Mouse (Mus musculus) liver, embryonic 11.5 days (tissue): ENCODE measurements around the gene Klri1. TPM values are rescaled to one million over a fixed set of nuclear protein-coding genes. Genes with fewer than 3 reads are reported as not detected.
"Not testable (repeated sequence)": the region's sequence is repeated elsewhere in the genome, so short reads cannot be mapped to it uniquely, and the experiment has no call there.

Source experiments
- ATAC-seq: fragments of 200-750 bp; cut with Nextera tagmentation; replicated peaks from 2 replicates; pipeline ENCODE4 v1.8.0; 2017; ENCODE audit warnings: moderate number of reproducible peaks, mild to moderate bottlenecking, moderate TSS enrichment, moderate library complexity; ENCODE audit not compliant: low FRiP score
- DNase-seq: peaks from one replicate; pipeline ENCODE4 v3.0.0-alpha.2; 2017; ENCODE audit warnings: low spot score
- H3K27ac ChIP-seq: fragments of 300-500 bp; sonication (generic); 2 replicates; pipeline ENCODE4 v1.5.1; 2014; ENCODE audit warnings: mild to moderate bottlenecking, low read depth, low read length, control low read depth
- H3K27me3 ChIP-seq: fragments of 300-500 bp; sonication (generic); replicated peaks from 2 replicates; pipeline ENCODE4 v1.6.1; 2014; ENCODE audit warnings: low read length, mixed read lengths; ENCODE audit not compliant: control insufficient read depth, insufficient read depth
- H3K36me3 ChIP-seq: fragments of 300-500 bp; sonication (generic); 2 replicates; pipeline ENCODE4 v1.6.1; 2014; ENCODE audit warnings: mild to moderate bottlenecking, low read length, moderate library complexity, mixed read lengths; ENCODE audit not compliant: control insufficient read depth, insufficient read depth
- H3K4me1 ChIP-seq: fragments of 300-500 bp; sonication (generic); replicated peaks from 2 replicates; pipeline ENCODE4 v1.6.1; 2014; ENCODE audit warnings: low read length, mixed read lengths; ENCODE audit not compliant: control insufficient read depth, insufficient read depth
- H3K4me2 ChIP-seq: fragments of 300-500 bp; sonication (generic); 2 replicates; pipeline ENCODE4 v1.6.1; 2014; ENCODE audit warnings: mild to moderate bottlenecking, control low read depth, moderate library complexity
- H3K4me3 ChIP-seq: fragments of 300-500 bp; sonication (generic); 2 replicates; pipeline ENCODE4 v1.5.1; 2014; ENCODE audit warnings: low read depth, low read length, control low read depth
- H3K9ac ChIP-seq: fragments of 300-500 bp; sonication (generic); 2 replicates; pipeline ENCODE4 v1.6.1; 2014; ENCODE audit warnings: low read depth, low read length, control low read depth
- H3K9me3 ChIP-seq: fragments of 300-500 bp; sonication (generic); 2 replicates; pipeline ENCODE4 v1.6.1; 2016; ENCODE audit warnings: low read length, inconsistent platforms, mixed read lengths; ENCODE audit not compliant: control insufficient read depth
- WGBS: fragments of 180-500 bp; shearing (Covaris S2); extraction: QIAGEN DNeasy Blood & Tissue Kit; methylation state at CpG from one replicate; pipeline ENCODE4 v1.1.7; 2014; 5-methylcytosine and 5-hydroxymethylcytosine counted together
- microRNA-seq: library from miRNA; unstranded; fragments of <30 nt; microRNA quantifications from one replicate; pipeline ENCODE4, GENCODE M21; 2017; ENCODE audit warnings: borderline number of aligned reads
- polyA plus RNA-seq: library from polyadenylated mRNA; unstranded; fragments of >200 nt; fragmentation: Nextera tagmentation; extraction: Ambion mirVana; gene quantifications from 2 replicates; pipeline ENCODE4 v1.2.1, GENCODE M21; 2014

The Klri1 gene
- polyA plus RNA-seq, 1 experiment from 2014 or later: not detected

GRCm38 (mm10) chr6:129713566-129713965, 3.4 kb downstream of the Klri1 start:
- 13% methylated on average over 1 of the region's 1 CpGs for WGBS
- no peak overlapping the region for H3K27ac ChIP-seq
- no peaks in the 10 kb centered on the region for H3K36me3 ChIP-seq
- DNase-seq (no peak), ATAC-seq (no peak)
- H3K4me2 ChIP-seq: no peak overlapping the region
- no peak overlapping the region for H3K9ac ChIP-seq
- H3K4me3 ChIP-seq: no peak overlapping the region
- no peaks in the 10 kb centered on the region for H3K4me1 ChIP-seq
- no peaks in the 10 kb centered on the region for H3K27me3 ChIP-seq
- no peaks in the 10 kb centered on the region for H3K9me3 ChIP-seq

GRCm38 (mm10) chr6:129691436-129691835, 25.5 kb downstream of the Klri1 start:
- H3K4me3 ChIP-seq, H3K9me3 ChIP-seq, H3K9ac ChIP-seq, H3K36me3 ChIP-seq, H3K4me1 ChIP-seq, H3K4me2 ChIP-seq, H3K27me3 ChIP-seq, DNase-seq, ATAC-seq, H3K27ac ChIP-seq: not testable (repeated sequence)
- 62% methylated on average over 10 of the region's 10 CpGs for WGBS

GRCm38 (mm10) chr6:129680379-129680778, 36.6 kb downstream of the Klri1 start:
- Histone ChIP-seq H3K4me2 (no peak overlapping the region), H3K27ac (no peak overlapping the region), H3K9me3 (no peaks in the 10 kb centered on the region), H3K27me3 (no peaks in the 10 kb centered on the region), H3K36me3 (no peaks in the 10 kb centered on the region), H3K4me1 (no peaks in the 10 kb centered on the region), H3K9ac (no peak overlapping the region), H3K4me3 (no peak overlapping the region)
- no peak for DNase-seq
- no peak for ATAC-seq
- WGBS: 57% methylated on average over 1 of the region's 1 CpGs

GRCm38 (mm10) chr6:129678873-129679272, 38.1 kb downstream of the Klri1 start, which contains the start of gene Klrc1:
TSS of gene Klrc1 (minus strand) at chr6:129678973.
- Histone ChIP-seq H3K4me1 (no peaks in the 10 kb centered on the region), H3K4me3 (no peak within 1 kb of the TSS), H3K9ac (no peak within 1 kb of the TSS), H3K36me3 (no peaks in the 10 kb centered on the region), H3K27me3 (no peaks in the 10 kb centered on the region), H3K9me3 (no peaks in the 10 kb centered on the region), H3K4me2 (no peak within 1 kb of the TSS), H3K27ac (no peak within 1 kb of the TSS)
- no peak for DNase-seq
- no peak for ATAC-seq
- 78% methylated on average over 3 of the region's 3 CpGs for WGBS

- not testable (repeated sequence) for H3K4me1 ChIP-seq, H3K27ac ChIP-seq, DNase-seq, H3K9me3 ChIP-seq, H3K27me3 ChIP-seq, H3K36me3 ChIP-seq, H3K4me2 ChIP-seq, H3K4me3 ChIP-seq, ATAC-seq, H3K9ac ChIP-seq
- WGBS: no CpG with 5 or more reads among the region's 3 CpGs
These were observed 55.6 kb downstream of the Klri1 start for GRCm38 (mm10) chr6:129661301-129661700.

DNA sequence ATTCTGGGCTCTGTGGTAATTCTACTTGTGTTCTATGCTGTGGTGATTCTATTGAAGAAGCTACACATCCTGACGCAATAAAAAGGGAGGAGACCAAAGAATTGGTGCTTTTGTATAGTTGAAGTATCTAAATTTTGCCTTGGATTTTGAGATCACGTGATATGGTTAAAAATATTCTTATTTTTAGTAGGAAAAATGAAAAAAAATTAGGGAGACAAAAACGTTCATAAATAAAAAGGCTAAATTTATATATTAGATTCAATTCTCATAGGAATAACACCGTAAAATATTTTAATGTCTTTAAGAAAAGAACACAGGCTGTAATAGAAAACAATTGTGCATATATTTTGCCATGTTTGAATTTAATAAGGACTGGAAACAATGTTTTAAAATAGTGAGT, 56.3 kb downstream of the Klri1 start, which contains the start of gene Klrc2:
Gene Klrc2 (minus strand): TSS at position 101 of the 400 bp plus-strand sequence.
- H3K27ac ChIP-seq, H3K4me2 ChIP-seq, H3K4me3 ChIP-seq, DNase-seq, H3K9me3 ChIP-seq, H3K36me3 ChIP-seq, H3K9ac ChIP-seq, H3K27me3 ChIP-seq, ATAC-seq, H3K4me1 ChIP-seq: not testable (repeated sequence)
- WGBS: 71% methylated on average over 4 of the region's 4 CpGs

Small RNA genes lying within 50 kb of the gene (microRNA-seq; reads per million reads assigned to microRNA genes)
- gene Mir680-1: not detected

Other genes with a start within 250 kb of the Klri1 start
- 0.71 and 1.1 TPM in 2 replicates for gene Olr1, start 210.0 kb downstream of the Klri1 start, polyA plus RNA-seq
- not detected in 2 replicates for gene Tmem52b, start 204.6 kb downstream of the Klri1 start, polyA plus RNA-seq
- 16.6 and 17.7 TPM in 2 replicates for gene Gabarapl1, start 184.0 kb downstream of the Klri1 start, polyA plus RNA-seq
- not detected in 2 replicates for gene Klre1, start 139.2 kb downstream of the Klri1 start, polyA plus RNA-seq
- gene Klrd1, start 125.3 kb downstream of the Klri1 start, polyA plus RNA-seq: not detected in 2 replicates
- gene Klrk1, start 93.3 kb downstream of the Klri1 start, polyA plus RNA-seq: not detected in 2 replicates
- gene Klrc3, start 73.8 kb downstream of the Klri1 start, polyA plus RNA-seq: not detected in 2 replicates
- gene Klrc2, start 56.4 kb downstream of the Klri1 start, polyA plus RNA-seq: not detected in 2 replicates
- gene Klrc1, start 38.2 kb downstream of the Klri1 start, polyA plus RNA-seq: not detected in 2 replicates
- not detected in 2 replicates for gene Klri2, start 23.4 kb upstream of the Klri1 start, polyA plus RNA-seq
- gene Gm156, start 67.1 kb upstream of the Klri1 start, polyA plus RNA-seq: not detected in 2 replicates
- not detected in 2 replicates for gene Gm17631, start 145.5 kb upstream of the Klri1 start, polyA plus RNA-seq
- gene Klra17, start 159.5 kb upstream of the Klri1 start, polyA plus RNA-seq: not detected in 2 replicates
- not detected in 2 replicates for gene Klra5, start 200.5 kb upstream of the Klri1 start, polyA plus RNA-seq